Mouse (Mus musculus) olfactory bulb, adult 2 months (tissue): ENCODE measurements around the gene Rbm47.

Experiments used
- CTCF ChIP-seq: fragments of 200-500 bp; IDR thresholded peaks from 2 replicates; pipeline ENCODE4 v1.5.1; 2012; ENCODE audit warnings: low read depth, mild to moderate bottlenecking, low read length, moderate library complexity; ENCODE audit not compliant: insufficient read depth
- POLR2A ChIP-seq: fragments of 200-500 bp; IDR thresholded peaks from 2 replicates; pipeline ENCODE4 v1.6.1; 2012; ENCODE audit warnings: mild to moderate bottlenecking, low read depth, low read length, moderate library complexity; ENCODE audit not compliant: insufficient read depth

GRCm38 (mm10) chr5:66106372-66106771, 66.5 kb downstream of the Rbm47 start:
- no peak for TF ChIP-seq POLR2A
- TF ChIP-seq CTCF: no peak
